Mouse (Mus musculus): ENCODE results near the gene Fgf23. TPM values are rescaled to one million over a fixed set of nuclear protein-coding genes. Genes with fewer than 3 reads are reported as not detected.

The Fgf23 gene
- total RNA-seq, 2 experiments from 2014 or later, result 0.25 to 0.85 TPM

- peak; percentile 92 to 94 for DNase-seq (ENCODE audit: low spot score in 2 of 2)
Measured at GRCm38 (mm10) chr6:127109402-127109930, 36.8 kb downstream of the Fgf23 start, which contains the start of gene Tigar. Gene Tigar, minus strand, starts transcription at chr6:127109557.

GRCm38 (mm10) chr6:127114753-127115456, 42.2 kb downstream of the Fgf23 start:
- DNase-seq (ENCODE audit: low spot score in 2 of 2), result peak; percentile 45 to 47

GRCm38 (mm10) chr6:127122221-127122806, 49.6 kb downstream of the Fgf23 start:
- DNase-seq (ENCODE audit: low spot score in 2 of 2), result no peak

- DNase-seq (ENCODE audit: low spot score in 2 of 2), result no peak
Measured at GRCm38 (mm10) chr6:127122996-127123395, 50.3 kb downstream of the Fgf23 start.

- no peak for DNase-seq (ENCODE audit: low spot score in 2 of 2)
Measured at GRCm38 (mm10) chr6:127123506-127123905, 50.8 kb downstream of the Fgf23 start.

GRCm38 (mm10) chr6:127129659-127130058, 57.0 kb downstream of the Fgf23 start:
- DNase-seq (ENCODE audit: low spot score in 2 of 2), result no peak

- DNase-seq (ENCODE audit: low spot score in 2 of 2), result peak in 1 of 2 experiments; percentile 30
Measured at GRCm38 (mm10) chr6:127130377-127130776, 57.7 kb downstream of the Fgf23 start.

Other genes with a start within 250 kb of the Fgf23 start
- 100 to 1,000 TPM; 141 to 150 TPM for gene Ndufa9, start 223.8 kb upstream of the Fgf23 start, total RNA-seq (2021)
- gene Akap3, start 219.8 kb upstream of the Fgf23 start, total RNA-seq (2021), result under 1 TPM in 1 of 2 experiments, not detected in 1; 0.18 TPM
- under 1 TPM; 0.13 to 0.32 TPM for gene Dyrk4, start 151.1 kb upstream of the Fgf23 start, total RNA-seq (2021)
- 1 to 10 TPM; 5.4 to 5.8 TPM for gene Rad51ap1, start 133.3 kb upstream of the Fgf23 start, total RNA-seq (2021)
- 10 to 100 TPM; 32.4 to 35.0 TPM for gene D6Wsu163e, start 132.9 kb upstream of the Fgf23 start, total RNA-seq (2021)
- gene Fgf6, start 57.3 kb upstream of the Fgf23 start, total RNA-seq (2021), result not detected
- gene Tigar, start 36.7 kb downstream of the Fgf23 start, total RNA-seq (2021), result 10 to 100 TPM; 29.3 to 30.3 TPM
- gene Ccnd2, start 79.3 kb downstream of the Fgf23 start, total RNA-seq (2021), result 100 to 1,000 TPM; 190 to 200 TPM